Mouse (Mus musculus) adrenal gland, adult 18-20 months (tissue): Measurements from ENCODE around the gene Csrnp2. TPM values are rescaled to one million over a fixed set of nuclear protein-coding genes. Genes with fewer than 3 reads are reported as not detected.
"Not testable (repeated sequence)": the region's sequence is repeated elsewhere in the genome, so short reads cannot be mapped to it uniquely, and the experiment has no call there.

Experiments
- DNase-seq, 2 experiments: peaks; one replicate each; pipeline ENCODE4 v3.0.0; 2021 to 2022; ENCODE audit warnings: low spot score in 2 of 2
- long read RNA-seq, 2 experiments: library from polyadenylated mRNA; stranded (forward); transcript quantifications; one replicate each; pipeline ENCODE4 v2.0.0; 2021
- total RNA-seq, 2 experiments: library from RNA; stranded (reverse); gene quantifications; 1 replicate in 1 of 2; 2 replicates in 1 of 2; pipeline ENCODE4 v1.2.3; 2021

Csrnp2 gene
- total RNA-seq, result 1 to 10 TPM; 5.3 to 5.5 TPM
- long read RNA-seq, experiment 1, full-length matches to known transcripts, result 3 of 4 reads
- long read RNA-seq, experiment 1, partial matches to known transcripts, result 0 of 4 reads
- long read RNA-seq, experiment 1, other reads (novel, unspliced or antisense), result 1 of 4 reads
- long read RNA-seq, experiment 2, full-length matches to known transcripts, result 1 of 7 reads
- long read RNA-seq, experiment 2, partial matches to known transcripts, result 0 of 7 reads
- long read RNA-seq, experiment 2, other reads (novel, unspliced or antisense), result 6 of 7 reads

DNA sequence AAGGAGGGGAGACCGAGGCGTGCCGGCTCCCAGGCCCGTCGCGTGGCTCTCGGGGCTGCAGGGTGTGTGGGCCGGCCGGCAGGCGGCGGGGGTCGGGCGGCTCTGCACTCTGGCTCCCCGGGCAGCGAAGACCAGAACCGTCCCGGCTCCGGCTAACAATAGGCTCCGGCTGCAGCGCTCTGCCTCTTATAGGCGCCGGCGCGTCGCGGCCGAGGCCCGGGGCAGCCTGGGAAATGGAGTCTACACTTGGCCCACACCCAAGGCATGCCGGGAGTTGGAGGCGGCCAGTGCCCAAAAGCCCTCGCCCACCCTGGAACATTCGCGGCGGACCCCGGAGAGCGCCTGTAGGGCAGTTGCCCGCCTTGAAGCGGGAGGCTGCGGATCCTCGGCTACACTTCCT is at the start of gene Csrnp2:
Gene Csrnp2, minus strand, starts transcription at position 387 of the 400 bp plus-strand sequence.
- peak; percentile 95 to 97 for DNase-seq

DNA sequence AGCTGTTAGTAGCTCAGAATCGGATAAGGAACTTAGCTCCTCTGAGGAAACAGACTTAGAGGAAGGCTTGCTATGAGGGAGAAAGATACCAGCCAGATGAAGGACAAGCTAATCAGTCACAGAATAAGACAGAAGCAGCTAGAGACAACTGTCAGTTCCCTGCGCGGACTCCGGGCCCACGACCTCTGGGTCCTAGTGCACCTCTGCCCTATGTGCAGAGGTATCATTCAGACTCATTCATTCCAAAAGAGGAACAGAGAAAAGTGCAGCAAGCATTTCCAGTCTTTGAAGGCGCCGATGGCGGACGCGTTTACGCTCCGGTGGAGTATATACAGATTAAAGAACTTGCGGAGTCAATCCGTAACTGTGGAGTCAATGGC is 48.4 kb upstream of the Csrnp2 start:
- DNase-seq, result not testable (repeated sequence)

DNA sequence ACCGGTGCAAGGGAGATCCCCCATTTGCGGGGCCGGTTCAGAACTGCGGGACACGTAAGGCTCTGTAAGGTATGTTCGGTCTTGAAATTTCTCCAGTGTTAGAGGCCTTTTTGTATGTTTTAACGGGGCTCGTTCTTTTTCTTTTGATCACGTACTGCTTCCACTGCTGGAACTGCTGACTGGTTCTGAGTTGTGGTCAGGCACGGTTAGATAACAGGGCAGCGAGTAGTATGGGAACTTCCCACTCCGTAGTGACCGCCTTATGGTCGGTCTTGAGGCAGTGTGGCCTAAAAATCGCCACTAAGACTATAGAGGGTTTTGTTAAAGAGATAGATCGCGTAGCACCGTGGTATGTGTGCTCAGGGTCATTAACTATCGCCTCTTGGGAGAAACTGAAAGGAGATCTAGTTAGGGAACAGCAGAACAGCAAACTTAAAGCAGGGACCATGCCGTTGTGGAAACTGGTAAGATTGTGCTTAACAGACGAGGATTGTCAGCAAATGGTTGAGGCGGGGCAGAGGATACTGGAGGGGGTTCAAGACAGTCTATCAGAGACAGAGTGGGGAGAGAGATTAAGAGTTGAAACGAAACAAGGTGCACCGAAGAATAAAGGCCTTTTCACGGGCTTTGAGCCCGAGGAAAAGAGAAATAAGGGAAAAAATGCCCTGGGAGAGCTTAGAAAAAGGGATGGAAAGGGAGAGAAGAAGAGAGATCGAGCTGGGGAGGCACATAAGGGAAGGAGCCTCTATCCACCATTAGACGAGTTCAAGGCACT is 47.8 kb upstream of the Csrnp2 start:
- DNase-seq, result not testable (repeated sequence)

DNA sequence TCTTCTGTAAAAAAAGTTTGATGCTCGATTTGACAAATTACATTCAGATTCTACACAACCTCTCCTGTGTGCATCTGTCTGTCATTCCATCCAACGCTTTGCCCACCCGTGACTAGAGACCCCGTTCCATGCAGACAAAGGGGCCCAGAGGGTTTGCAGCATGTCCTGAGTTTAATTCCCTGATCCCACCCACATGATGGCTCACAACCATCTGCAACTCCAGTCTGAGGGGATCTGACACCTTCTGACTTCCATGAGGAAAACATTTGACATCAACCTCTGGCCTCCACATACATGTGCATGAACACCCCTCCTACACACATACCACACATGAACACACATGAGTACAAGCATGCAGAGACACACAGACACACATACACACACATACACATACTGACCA is 46.1 kb upstream of the Csrnp2 start:
- no peak for DNase-seq

DNA sequence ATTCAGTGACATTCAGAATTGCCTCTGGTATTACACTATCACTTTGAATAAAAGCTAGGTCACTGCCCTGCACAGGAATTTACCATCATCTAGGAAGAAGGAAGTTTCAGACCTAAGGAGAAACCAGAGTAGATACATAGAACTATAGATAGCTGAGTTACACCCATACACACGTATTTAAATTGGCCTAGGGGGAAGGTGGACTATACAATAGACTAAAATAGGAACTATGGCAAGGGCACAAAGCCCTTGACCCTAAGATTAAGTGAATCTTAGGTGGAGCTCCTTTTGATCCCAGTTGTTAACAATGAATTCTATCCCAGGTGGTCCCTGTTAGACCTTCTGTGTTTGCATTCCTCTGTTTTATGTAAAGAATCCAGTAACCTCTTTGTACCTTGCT is 45.7 kb upstream of the Csrnp2 start:
- not testable (repeated sequence) for DNase-seq

DNA sequence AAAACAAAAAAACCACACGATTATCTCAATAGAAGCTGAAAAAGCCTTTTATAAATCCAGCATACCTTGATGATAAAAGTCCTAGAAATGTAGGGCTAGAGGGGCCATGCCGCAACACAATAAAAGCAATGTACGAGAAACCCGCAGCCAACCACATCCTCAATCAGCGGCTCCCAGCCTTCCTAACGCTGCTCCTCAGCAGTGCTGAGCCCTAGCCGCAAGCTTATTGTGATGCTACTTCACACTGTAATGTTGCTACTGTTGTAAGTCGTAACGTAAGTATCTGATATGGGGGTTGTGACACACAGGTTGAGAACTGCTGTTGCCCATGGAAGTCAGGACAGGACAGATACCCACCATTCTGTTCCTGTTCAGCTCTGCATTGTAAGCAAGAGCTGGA is 44.1 kb upstream of the Csrnp2 start:
- DNase-seq, result no peak

DNA sequence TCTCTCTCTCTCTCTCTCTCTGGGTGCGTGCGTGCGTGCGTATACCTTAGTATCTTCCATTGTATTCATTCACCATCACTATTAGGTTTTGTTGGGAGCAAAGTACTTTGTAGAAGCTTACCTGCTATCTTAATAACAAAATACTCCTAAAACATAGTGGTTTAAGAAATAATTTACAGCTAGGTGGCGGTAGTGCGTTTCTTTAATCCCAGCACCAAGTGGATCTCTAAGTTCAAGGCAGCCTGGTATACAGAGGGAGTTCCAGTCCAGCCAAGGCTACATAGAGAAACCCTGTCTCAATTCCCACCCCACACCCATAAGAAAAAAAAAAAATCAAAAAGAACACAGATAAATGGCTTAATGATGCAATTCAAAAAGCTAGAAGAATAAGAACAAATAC is 42.6 kb upstream of the Csrnp2 start:
- DNase-seq, result no peak

DNA sequence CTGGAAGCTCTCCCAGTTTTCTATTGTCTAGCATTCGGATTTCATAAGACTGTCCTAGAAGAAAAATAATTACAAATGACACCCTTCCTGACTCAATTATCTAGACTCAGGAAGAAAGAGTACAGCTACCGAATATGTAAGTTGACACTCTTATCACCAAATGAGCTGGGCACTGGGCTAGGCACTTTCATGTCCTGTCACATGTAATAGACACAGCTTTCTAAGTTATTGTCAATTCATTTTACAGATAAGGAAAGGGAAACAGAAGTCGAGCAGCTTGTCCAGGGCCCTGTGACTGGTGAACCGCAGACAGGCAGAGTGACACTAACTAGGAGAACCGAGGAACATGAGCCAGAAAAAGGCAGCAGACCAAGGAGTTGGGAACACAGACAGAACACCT is 32.6 kb upstream of the Csrnp2 start:
- DNase-seq, result no peak

DNA sequence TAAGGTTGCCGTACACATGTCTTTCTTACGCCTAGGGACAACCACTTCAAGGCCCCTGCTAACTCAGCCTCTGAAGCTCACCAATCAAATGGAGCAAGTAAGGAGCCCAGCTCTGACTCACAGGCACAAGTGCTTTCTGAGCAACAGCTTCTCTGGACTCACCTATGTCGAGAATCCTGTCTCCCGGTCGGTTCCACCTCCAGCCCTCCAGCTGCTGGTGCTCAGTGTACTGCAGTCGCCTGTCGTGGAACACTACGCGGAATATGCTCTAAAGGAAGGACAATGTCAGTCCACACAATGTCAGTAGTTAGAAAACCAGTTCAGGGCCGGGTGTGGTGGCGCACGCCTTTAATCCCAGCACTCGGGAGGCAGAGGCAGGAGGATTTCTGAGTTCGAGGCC is 30.1 kb upstream of the Csrnp2 start:
- no peak for DNase-seq

DNA sequence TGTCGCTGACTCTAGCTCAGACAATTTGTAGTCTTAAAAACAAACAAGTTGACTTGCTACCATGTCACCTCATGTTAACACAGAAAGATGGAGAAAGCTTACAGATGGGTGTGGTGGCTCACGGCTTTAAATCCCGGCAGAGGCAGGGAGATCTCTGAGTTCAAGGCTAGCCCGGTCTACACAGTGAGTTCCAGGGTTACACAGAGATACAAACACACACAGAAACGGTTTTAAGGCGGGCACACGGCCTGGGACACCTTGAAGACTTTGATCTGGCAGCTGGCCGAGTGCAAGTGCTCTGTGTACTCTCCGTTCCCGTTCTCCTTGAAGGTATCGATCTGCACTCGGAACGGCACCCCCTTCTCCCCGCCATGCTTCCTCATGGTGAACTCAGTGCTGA is 25.0 kb upstream of the Csrnp2 start:
- no peak for DNase-seq

DNA sequence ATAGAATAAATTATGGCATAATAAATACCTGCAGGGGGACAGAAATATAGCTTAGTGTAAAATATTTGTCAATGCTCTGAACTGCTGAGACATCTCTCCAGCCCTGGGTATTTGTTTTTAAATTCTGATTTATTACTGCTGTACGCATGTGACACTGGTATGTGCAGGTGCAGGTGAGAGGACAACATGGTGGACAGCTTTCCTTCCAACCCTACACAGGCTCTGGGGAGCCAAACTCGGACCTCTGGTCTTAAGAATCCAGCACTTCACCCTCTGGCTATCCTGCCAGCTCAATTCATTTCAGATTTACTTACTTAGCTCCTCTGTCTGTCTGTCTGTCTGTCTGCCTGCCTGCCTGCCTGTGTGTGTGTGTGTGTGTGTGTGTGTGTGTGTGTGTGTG is 19.8 kb upstream of the Csrnp2 start:
- no peak for DNase-seq

DNA sequence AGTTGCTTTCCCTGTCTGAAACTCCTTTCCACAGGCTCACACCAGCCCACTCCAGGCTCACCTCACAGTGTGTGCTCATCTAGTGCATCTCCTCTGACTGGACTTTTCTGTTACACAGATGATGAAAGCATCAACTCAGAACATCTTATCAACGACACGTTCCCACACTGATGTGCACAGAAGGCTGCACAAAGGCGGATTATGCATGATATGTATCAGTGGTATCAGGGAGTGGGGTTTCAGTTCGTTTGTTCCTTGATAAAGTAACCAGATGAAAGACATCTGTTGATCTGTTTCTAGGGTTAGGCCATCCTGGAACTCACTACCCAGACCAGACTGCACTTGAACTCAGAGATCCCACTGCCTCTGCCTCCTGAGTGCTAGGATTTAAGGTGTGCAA is 18.1 kb upstream of the Csrnp2 start:
- DNase-seq, result no peak

DNA sequence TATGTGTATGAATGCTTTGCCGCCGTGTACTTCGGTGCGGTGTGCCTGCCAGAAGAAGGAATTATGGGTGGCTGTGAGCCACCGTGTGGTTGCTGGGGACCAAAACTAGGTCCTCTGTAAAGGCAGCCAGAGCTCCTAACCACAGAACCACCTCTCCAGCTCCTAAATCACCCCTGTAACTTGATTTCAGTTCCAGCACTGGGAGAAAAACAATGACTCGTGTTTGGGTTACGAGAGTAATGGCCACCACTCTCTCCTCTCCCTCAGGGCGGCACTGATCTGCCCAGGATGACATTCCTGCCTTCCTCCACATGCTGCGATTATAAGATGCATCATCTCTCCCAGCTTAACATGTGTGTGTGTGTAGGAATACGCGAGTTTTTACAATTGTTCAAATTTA is 14.8 kb upstream of the Csrnp2 start:
- DNase-seq, result no peak

DNA sequence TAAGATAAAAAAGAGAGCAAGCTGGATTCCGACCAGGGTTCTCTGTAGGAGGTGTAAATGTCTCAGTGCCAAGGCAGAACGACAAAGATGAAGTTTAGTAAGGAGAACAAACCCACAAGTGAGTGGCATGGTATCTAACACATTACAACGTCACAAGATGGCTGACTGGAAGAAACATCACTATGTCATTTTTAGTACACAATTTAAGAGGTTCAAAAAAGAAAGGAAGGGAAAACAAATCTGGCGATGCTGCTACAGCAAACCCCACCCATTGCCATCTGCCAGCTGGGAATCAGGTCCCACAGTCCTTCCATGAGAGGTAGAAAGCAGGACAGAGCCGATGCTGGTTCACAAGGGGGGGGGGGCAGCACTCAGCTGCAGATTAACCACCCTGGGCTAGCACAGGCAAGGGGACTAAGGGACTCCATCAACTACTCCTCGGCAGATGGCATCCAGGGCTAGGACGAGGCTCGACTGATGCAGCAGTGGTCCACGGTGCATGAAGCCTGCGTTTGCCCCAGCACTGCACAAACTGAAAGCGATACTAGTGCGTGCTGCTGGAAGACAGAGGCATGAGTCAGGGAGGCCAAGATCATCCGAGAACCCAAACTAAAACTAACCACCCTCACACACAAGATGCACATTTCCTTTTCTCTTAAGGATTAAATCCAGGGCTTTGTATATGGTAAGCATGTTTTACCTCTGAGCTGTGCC is 13.3 kb upstream of the Csrnp2 start:
- no peak for DNase-seq

DNA sequence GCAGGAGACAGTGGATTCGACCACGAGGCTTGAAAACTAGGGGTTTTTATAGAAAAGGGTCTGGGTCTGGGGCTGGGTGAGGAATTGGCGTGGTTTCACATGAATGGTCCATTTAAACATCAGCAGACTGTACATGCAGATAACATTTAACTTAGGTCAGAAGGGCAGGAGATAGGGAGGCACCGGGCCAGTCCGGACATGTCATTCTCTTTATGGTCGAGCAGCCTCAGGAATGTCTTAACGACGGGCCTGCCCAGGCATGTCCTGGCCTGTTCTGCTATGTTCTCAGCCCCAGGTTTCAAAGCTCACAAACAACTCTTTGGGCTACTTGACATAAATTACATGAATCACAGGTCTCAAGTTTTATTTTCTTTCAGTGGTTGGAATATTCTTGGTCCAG is 4.2 kb upstream of the Csrnp2 start:
- not testable (repeated sequence) for DNase-seq

DNA sequence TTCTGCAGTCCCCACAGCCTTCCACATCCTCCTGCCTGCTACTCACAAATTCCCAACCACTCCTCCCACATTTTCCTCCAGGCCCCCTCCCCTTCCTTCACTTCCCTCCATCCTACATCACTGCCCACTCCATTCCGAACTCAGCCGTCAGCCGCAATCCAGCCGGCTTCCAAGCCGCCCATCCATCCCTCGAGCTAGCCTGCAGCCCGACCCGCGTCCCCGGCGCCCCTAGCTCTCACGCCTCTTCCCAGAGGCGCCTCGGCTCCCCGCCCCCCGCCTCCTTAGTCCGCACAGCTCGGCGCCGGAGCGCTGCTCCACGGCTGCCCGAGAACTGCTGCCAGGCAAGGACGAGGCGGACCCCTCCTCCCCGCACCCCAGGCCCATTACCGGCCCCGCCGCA is 641 bp downstream of the Csrnp2 start:
- peak in 1 of 2 experiments; percentile 45 for DNase-seq

DNA sequence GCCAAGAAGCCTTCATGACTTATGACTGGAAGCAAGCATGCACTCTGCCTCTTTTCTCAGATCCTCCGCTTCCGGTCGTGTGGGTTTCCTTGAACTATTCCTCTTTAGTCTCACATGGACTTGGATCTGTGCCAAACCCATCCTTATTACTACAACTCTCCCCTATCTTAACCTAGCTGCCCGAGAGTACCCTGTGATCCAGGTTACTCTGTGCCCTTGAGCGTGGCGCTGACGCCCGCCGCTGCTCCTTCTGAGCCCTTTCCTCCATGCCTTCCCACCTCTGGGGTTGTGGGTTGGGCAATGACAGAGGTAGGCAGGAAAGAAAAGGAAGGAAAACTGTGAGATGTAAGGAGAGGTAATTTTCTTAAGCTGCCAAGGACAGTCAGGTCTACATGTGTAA is 3.3 kb downstream of the Csrnp2 start:
- no peak for DNase-seq

DNA sequence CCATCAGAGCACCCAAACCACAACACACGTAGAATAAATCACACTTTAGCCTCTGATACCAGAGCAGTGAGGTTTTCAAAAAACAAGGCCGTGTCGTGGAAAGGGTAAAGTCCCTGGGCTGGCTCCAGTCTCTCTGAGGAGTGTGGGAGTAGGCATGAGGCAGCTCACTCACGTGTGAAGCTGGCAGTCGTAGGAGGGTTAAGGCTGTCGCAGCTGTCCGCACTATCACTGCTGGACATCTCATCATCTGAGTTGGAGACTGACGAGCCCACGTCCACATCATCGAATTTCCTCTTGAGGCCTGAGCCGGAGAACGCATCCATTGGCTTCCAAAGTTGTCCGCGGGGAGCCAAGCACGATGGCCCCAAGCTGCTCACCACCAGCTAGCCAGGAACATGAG is 6.0 kb downstream of the Csrnp2 start:
- DNase-seq, result no peak

DNA sequence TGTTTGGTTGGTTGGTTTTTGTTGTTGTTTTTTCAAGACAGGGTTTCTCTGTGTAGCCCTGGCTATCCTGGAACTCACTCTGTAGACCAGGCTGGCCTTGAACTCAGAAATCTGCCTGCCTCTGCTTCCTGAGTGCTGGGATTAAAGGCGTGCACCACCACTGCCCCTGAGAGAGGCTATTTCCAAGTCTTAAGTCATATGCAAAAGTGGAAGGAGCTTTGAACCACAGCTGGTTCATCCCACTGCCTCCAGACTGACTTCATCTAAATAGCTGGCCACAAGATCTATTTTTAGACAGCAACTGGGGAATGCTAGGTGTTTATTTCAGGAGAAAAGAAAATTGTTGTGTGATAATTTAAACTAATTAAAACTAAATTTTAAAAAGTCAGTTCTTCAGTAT is 7.0 kb downstream of the Csrnp2 start:
- DNase-seq, result not testable (repeated sequence)

DNA sequence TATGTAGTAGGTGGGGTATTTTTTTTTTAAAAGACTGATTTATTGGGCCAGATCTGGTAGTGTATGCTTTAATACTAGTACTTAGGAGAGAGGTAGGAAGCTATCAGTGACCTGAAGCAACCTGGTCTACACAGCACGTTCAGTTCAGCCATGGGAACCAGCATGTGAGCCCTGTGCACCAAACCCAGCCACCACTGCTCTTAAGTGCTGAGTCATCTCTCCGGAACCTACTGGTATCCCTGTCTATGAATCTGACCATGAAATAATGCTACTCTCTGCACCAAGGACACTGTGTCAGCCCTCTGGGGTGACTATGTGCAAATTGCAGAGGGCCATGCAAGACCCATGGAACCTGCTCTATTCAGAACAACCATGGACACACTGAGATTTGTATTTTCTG is 8.2 kb downstream of the Csrnp2 start:
- no peak for DNase-seq

DNA sequence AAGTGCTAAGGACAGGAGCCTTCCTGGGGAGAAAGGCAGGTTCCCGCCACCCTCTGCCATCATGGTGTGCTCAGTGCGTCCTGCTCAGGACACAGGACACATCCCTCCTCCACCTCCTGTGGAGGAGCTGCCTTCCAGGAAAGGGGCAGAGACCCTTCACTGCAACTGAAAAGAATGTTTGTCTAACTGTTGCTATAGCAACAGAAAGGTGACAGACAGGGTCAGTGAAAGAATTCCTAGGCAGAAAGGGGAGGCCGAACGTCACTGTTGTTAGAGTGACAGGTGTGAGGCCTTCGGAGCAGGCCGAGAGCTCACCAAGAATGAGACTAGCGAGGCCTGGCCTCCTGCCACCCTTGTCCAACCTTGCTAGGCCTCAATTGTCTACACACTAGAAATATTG is 8.8 kb downstream of the Csrnp2 start:
- DNase-seq, result no peak

DNA sequence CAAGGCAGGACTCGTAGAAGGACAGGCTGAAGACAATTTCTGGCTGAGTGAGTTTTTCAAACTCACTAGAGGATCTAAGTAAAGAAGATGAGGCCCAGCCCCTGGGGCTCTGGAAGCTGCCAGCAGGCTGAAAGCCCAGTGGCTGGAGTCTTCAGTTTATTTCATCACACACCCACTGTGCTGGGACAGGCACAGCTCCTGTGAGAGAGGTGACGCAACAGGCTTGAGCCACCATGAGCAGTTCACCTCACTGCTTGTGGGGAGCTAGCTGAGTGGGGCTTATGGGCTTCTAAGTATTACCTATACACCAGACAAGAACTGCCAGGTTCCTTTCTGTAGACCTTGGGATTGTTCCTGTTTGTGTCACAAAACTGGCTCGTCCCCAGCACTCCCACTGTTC is 9.7 kb downstream of the Csrnp2 start:
- no peak for DNase-seq
